38 mouse cellular contexts compared by ENCODE assay signal in the genomic region with DNA sequence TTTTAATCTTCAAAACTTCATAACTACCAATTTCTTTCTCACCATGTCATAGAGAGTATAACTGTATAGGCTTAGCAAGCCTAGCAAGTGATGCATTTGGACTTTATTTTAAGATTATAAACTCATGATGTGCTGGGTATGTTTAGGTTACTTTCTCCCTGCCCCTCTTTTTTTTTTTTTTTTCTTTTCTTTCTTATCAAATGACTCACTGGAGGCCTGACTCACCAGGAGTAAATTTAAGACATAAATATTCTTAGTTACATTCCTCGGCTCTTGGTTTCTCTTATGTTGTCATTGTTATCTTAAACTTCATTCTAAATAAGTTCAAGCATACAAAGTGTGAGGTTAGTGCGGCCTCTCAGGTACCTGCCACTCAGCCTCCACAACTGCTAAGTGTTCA. TPM values are rescaled to one million over a fixed set of nuclear protein-coding genes. Genes with fewer than 3 reads are reported as not detected.
"Had no signal": no experiment of that assay in that cellular context is flagged by ENCODE, and none has a peak within 500 bp of the region (broad histone marks: within the 10 kb centered on the region; RNA-seq: fewer than 3 reads in every experiment).

No protein-coding gene starts in this region.

- DNase-seq: gastrocnemius, adult 2 months; gastrocnemius, postnatal 10 days; gastrocnemius, postnatal 25 days; heart, adult 18-20 months; heart, postnatal 10 days; heart, postnatal 4 days; kidney, adult 18-20 months; kidney, adult 8-10 months; kidney, postnatal 10 days; kidney, postnatal 25 days; kidney, postnatal 4 days; left cerebral cortex, postnatal 4 days had no signal

- H3K4me1 ChIP-seq: hindbrain, embryonic 10.5 days; hindbrain, embryonic 12.5 days; intestine, embryonic 15.5 days; limb, embryonic 13.5 days; limb, embryonic 15.5 days had no signal

- H3K4me3 ChIP-seq: gastrocnemius, adult 2 months; heart, embryonic 10.5 days; heart, embryonic 12.5 days; hindbrain, embryonic 10.5 days; hindbrain, embryonic 12.5 days; intestine, embryonic 15.5 days; layer of hippocampus, adult 2 months; left cerebral cortex, adult 2 months; limb, embryonic 13.5 days; limb, embryonic 15.5 days had no signal

- ATAC-seq: hindbrain, embryonic 16.5 days; inflammation-experienced regulatory T-cells, adult 6 months; intestine, embryonic 15.5 days; intestine, postnatal 0 days had no signal

- H3K27ac ChIP-seq: gastrocnemius, adult 2 months; heart, embryonic 10.5 days; hindbrain, embryonic 10.5 days; hindbrain, embryonic 12.5 days; hindbrain, embryonic 14.5 days; intestine, embryonic 15.5 days; layer of hippocampus, adult 2 months; left cerebral cortex, adult 2 months; limb, embryonic 13.5 days; limb, embryonic 15.5 days had no signal

RNA-seq across cellular contexts. Expression of a gene that starts 23.5 kb away (rescaled TPM):
- total RNA-seq: gastrocnemius, adult 2 months; gastrocnemius, postnatal 10 days; gastrocnemius, postnatal 25 days; gastrocnemius, postnatal 4 days; granulocyte monocyte progenitor cell, adult 5-6 weeks; heart, adult 18-20 months; heart, adult 8-10 months; heart, postnatal 10 days; heart, postnatal 25 days; heart, postnatal 4 days; layer of hippocampus, adult 2 months; layer of hippocampus, postnatal 10 days; layer of hippocampus, postnatal 25 days; left cerebral cortex, adult 2 months; left cerebral cortex, postnatal 14 days; left cerebral cortex, postnatal 4 days; liver, adult 2 months had no signal
- polyA plus RNA-seq: heart, embryonic 10.5 days; heart, embryonic 12.5 days; heart, embryonic 14.5 days; heart, embryonic 16.5 days; hindbrain, embryonic 10.5 days; hindbrain, embryonic 14.5 days; hindbrain, embryonic 16.5 days; inflammation-experienced regulatory T-cells, adult 6 months; intestine, embryonic 15.5 days; intestine, postnatal 0 days; kidney, embryonic 14.5 days; kidney, embryonic 16.5 days; limb, embryonic 11.5 days; limb, embryonic 13.5 days; limb, embryonic 15.5 days; liver, adult 2 months had no signal
